ENCODE assay signal across 8 mouse cellular contexts in genomic region chr3:88057902-88058696, GRCm38 (mm10). TPM values are rescaled to one million over a fixed set of nuclear protein-coding genes. Genes with fewer than 3 reads are reported as not detected.
DNase-seq lines count a peak whose midpoint lies in the region; ATAC-seq lines count a peak whose summit lies in the region.

Gene Naxe (minus strand): TSS chr3:88058495.

- DNase-seq in adipocyte (ENCODE audit: low spot score) = peak; percentile 94
- DNase-seq in embryo, embryonic 10 days (ENCODE audit: low spot score) = peak; percentile 95
- peak; percentile 87 for DNase-seq in gastrocnemius, postnatal 10 days
- peak; percentile 93 for DNase-seq in induced T-regulatory cell, adult 2 months (ENCODE audit: low read depth)
- DNase-seq in left cerebral cortex, adult 9 months (ENCODE audit: low spot score in 2 of 2) = peak; percentile 46 to 81
- DNase-seq in right cerebral cortex, postnatal 14 days = peak; percentile 81
- peak; percentile 72 to 82 for DNase-seq in urinary bladder, postnatal 36 days (ENCODE audit: low spot score in 2 of 2)

- peak; percentile 92 for ATAC-seq in megakaryocyte progenitor cell, adult 5-6 weeks (replicated peaks; ENCODE audit: poor library complexity)

RNA-seq across cellular contexts. Expression of gene Naxe, which starts in this region (rescaled TPM):
- total RNA-seq in gastrocnemius, postnatal 10 days (2021) = 10 to 100 TPM; 52.5 to 57.1 TPM
- total RNA-seq in megakaryocyte progenitor cell, adult 5-6 weeks (2015) = 44.2 and 67.8 TPM in 2 replicates
- total RNA-seq in megakaryocyte progenitor cell, adult 5-6 weeks (2017) = 39.6 and 41.4 TPM in 2 replicates

Comparison
In these comparisons a context has a peak if more than half of its experiments do, and no peak if none do; other contexts are left out.
1. Peak in every context shown above with its lines: DNase-seq and ATAC-seq.